Mouse (Mus musculus) embryonic facial prominence, embryonic 11.5 days (tissue): ENCODE data around the gene Galntl6. TPM values are rescaled to one million over a fixed set of nuclear protein-coding genes. Genes with fewer than 3 reads are reported as not detected.
A peak's percentile ranks its signal among the peaks of the same experiment; 100 is the strongest.

Experiments used
- ATAC-seq: fragments of 200-750 bp; cut with Nextera tagmentation; replicated peaks from 2 replicates; pipeline ENCODE4 v1.8.0; 2017; ENCODE audit warnings: low read depth; ENCODE audit not compliant: insufficient number of reproducible peaks, low FRiP score, low TSS enrichment
- DNase-seq: peaks from one replicate; pipeline ENCODE4 v3.0.0-alpha.2; 2015; ENCODE audit warnings: low spot score
- H3K27ac ChIP-seq: fragments of 300-500 bp; sonication (generic); replicated peaks from 2 replicates; pipeline ENCODE4 v1.5.1; 2014; ENCODE audit warnings: mild to moderate bottlenecking, low read depth, low read length, control low read depth
- H3K27me3 ChIP-seq: fragments of 300-500 bp; sonication (generic); 2 replicates; pipeline ENCODE4 v1.6.1; 2014; ENCODE audit warnings: mild to moderate bottlenecking, low read length, moderate library complexity, mixed read lengths; ENCODE audit not compliant: control insufficient read depth, insufficient read depth
- H3K36me3 ChIP-seq: fragments of 300-500 bp; sonication (generic); replicated peaks from 2 replicates; pipeline ENCODE4 v1.6.1; 2014; ENCODE audit warnings: low read depth, mild to moderate bottlenecking, low read length, moderate library complexity, mixed read lengths; ENCODE audit not compliant: control insufficient read depth, insufficient read depth
- H3K4me1 ChIP-seq: fragments of 300-500 bp; sonication (generic); 2 replicates; pipeline ENCODE4 v1.6.1; 2014; ENCODE audit warnings: low read length, mixed read lengths; ENCODE audit not compliant: control insufficient read depth, insufficient read depth
- H3K4me2 ChIP-seq: fragments of 300-500 bp; sonication (generic); 2 replicates; pipeline ENCODE4 v1.6.1; 2014; ENCODE audit warnings: low read depth, mild to moderate bottlenecking, control low read depth, low read length, moderate library complexity
- H3K4me3 ChIP-seq: fragments of 300-500 bp; sonication (generic); 2 replicates; pipeline ENCODE4 v1.5.1; 2014; ENCODE audit warnings: low read depth, low read length, control low read depth
- H3K9ac ChIP-seq: fragments of 300-500 bp; sonication (generic); replicated peaks from 2 replicates; pipeline ENCODE4 v1.6.1; 2014; ENCODE audit warnings: mild to moderate bottlenecking, control low read depth, low read length
- H3K9me3 ChIP-seq: fragments of 300-500 bp; sonication (generic); replicated peaks from 2 replicates; pipeline ENCODE4 v1.6.1; 2016; ENCODE audit warnings: mild to moderate bottlenecking, low read length, inconsistent platforms, mixed read lengths; ENCODE audit not compliant: control insufficient read depth
- WGBS: fragments of 180-500 bp; shearing (Covaris S2); extraction: QIAGEN DNeasy Blood & Tissue Kit; methylation state at CpG from one replicate; pipeline ENCODE4 v1.1.7; 2014; 5-methylcytosine and 5-hydroxymethylcytosine counted together
- polyA plus RNA-seq: library from polyadenylated mRNA; unstranded; fragments of >200 nt; fragmentation: Nextera tagmentation; extraction: Ambion mirVana; gene quantifications from 2 replicates; pipeline ENCODE4 v1.2.1, GENCODE M21; 2014

The Galntl6 gene
- polyA plus RNA-seq, 1 experiment from 2014 or later, result 0.74 TPM

DNA sequence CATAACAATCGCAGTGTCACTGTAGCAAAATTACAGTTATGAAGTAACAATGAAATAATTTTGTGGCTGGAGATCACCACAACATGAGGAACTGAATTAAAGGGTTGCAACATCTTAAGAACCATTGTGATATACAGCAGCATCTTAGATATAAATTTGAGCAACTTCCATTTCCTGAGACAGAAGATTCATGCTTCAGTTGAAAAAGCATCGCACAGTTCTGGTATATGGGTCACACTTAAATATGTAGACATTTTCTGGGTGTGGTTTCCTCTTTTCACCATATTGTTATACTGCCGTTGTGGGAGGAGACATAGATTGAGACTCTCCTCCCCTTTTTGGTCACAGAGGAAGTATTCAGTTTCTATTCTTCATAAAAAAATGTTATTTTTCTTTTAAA, 667.6 kb downstream of the Galntl6 start:
- Histone ChIP-seq H3K4me2 (no peak overlapping the region), H3K4me3 (no peak overlapping the region), H3K27ac (no peak overlapping the region), H3K36me3 (no peaks in the 10 kb centered on the region), H3K27me3 (no peaks in the 10 kb centered on the region), H3K9me3 (no peaks in the 10 kb centered on the region), H3K4me1 (no peaks in the 10 kb centered on the region), H3K9ac (no peak overlapping the region)
- DNase-seq (no peak), ATAC-seq (no peak)
- 82% methylated on average over 3 of the region's 3 CpGs for WGBS

DNA sequence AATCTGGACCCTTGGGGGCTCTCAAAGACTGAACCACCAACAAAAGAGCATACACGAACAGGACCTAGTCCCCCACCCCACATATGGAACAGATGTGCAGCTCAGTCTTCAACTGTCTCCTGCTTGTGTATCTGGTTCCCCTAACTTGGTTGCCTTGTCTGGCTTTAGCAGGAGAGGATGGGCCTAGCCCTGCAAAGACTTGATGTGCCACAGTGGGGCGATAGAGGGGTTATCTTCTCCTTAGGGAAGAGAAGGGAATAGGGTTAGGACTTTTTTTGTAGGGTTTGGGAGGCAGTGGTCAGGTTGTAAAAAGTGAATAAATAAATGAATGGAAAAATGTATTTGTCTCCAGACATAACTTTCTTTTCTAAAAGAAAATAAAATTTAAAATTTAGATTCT, 678.2 kb downstream of the Galntl6 start:
- DNase-seq (peak; percentile 9), ATAC-seq (no peak)
- no peak overlapping the region for H3K4me2 ChIP-seq
- no peak overlapping the region for H3K9ac ChIP-seq
- no peak overlapping the region for H3K4me3 ChIP-seq
- H3K36me3 ChIP-seq, result no peaks in the 10 kb centered on the region
- no peak overlapping the region for H3K27ac ChIP-seq
- H3K27me3 ChIP-seq, result no peaks in the 10 kb centered on the region
- 21% methylated on average over 2 of the region's 2 CpGs for WGBS
- no peaks in the 10 kb centered on the region for H3K9me3 ChIP-seq
- no peaks in the 10 kb centered on the region for H3K4me1 ChIP-seq

DNA sequence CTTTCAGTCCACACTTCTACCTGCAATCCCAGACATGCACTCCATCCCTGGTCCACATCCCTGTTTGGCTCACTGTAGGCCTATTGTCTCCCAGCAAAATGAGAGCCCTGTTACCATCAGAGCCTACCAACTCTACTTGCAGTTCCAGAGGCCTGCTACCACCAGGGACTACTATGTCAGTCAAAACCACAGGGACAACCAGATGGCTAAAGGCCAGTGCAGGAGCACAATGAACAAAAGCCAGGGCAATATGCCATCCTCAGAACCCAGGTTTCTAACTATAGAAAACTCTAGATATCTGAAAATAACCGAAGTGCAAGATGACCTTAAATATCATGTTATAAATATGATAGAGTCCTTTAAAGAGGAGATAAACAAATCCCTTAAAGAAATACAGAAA, 683.7 kb downstream of the Galntl6 start:
- ATAC-seq, result no peak
- DNase-seq, result no peak
- H3K4me1 ChIP-seq, result no peaks in the 10 kb centered on the region
- no peak overlapping the region for H3K4me2 ChIP-seq
- no peak overlapping the region for H3K9ac ChIP-seq
- H3K36me3 ChIP-seq, result no peaks in the 10 kb centered on the region
- no peak overlapping the region for H3K4me3 ChIP-seq
- H3K9me3 ChIP-seq, result no peaks in the 10 kb centered on the region
- 87% methylated on average over 1 of the region's 1 CpGs for WGBS
- no peak overlapping the region for H3K27ac ChIP-seq
- no peaks in the 10 kb centered on the region for H3K27me3 ChIP-seq

DNA sequence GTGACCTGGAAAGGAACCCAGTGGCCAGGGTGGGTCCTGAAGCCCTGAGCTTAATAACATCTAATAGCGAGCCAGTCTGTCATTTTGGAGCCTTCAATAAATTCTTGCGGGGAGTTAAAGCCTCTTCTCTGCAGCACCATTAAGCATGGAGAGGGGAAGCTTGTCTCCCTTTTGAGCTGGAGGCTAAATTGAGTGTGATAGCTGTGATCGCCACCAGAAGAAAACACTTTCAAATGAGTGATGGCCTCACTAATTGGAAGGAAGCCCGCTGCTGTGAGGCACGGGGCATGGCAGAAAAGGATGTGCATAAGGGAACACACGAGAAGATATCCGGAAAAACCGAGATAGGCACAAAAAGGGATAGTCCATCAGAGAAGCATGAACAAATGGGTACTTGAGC, 694.6 kb downstream of the Galntl6 start:
- no peak for ATAC-seq
- Histone ChIP-seq H3K27me3 (no peaks in the 10 kb centered on the region), H3K36me3 (no peaks in the 10 kb centered on the region), H3K4me2 (no peak overlapping the region), H3K9ac (no peak overlapping the region), H3K9me3 (no peaks in the 10 kb centered on the region), H3K4me1 (no peaks in the 10 kb centered on the region), H3K27ac (no peak overlapping the region), H3K4me3 (no peak overlapping the region)
- WGBS, result 72% methylated on average over 8 of the region's 8 CpGs
- no peak for DNase-seq

DNA sequence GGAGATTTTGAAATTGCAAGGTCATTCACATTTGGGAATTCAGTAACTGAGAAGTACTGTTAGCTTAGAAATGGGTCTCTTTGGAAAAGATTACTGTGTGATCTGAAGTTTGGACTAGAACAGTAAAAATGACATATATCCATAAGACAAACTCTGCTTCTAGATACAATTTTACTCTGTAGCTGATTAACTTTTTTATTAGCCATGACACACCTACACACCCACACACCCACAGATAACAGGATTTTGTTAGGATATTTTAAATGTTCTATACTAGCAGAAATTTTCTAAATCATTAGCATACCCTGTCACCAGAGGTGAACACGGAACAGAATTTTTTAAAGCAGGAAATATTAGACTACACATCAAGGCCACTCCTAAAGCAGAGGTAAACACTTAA, 722.7 kb downstream of the Galntl6 start:
- Histone ChIP-seq H3K4me3 (no peak overlapping the region), H3K4me1 (no peaks in the 10 kb centered on the region), H3K9me3 (no peaks in the 10 kb centered on the region), H3K9ac (no peak overlapping the region), H3K36me3 (no peaks in the 10 kb centered on the region), H3K27me3 (no peaks in the 10 kb centered on the region), H3K27ac (no peak overlapping the region), H3K4me2 (no peak overlapping the region)
- 78% methylated on average over 1 of the region's 1 CpGs for WGBS
- ATAC-seq (no peak), DNase-seq (no peak)

DNA sequence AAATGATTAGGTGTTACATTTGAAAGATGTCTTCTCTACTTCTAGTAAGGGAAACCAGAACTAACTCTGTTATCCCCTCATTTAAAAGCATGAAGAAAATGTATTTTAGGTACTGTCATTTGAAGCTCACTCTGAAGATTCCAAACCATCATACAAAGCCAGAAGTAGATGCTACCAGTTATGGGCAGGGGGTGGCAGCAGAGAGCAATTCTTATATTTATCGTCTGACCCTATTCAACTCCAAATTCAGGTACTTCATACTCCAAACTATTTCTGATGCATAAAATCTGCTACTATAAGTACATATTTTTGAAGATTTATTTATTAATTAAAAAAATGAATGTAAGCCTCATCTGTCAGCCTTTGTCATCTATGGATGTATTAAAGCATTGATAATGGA, 765.5 kb downstream of the Galntl6 start:
- WGBS, result 26% methylated on average over 1 of the region's 1 CpGs
- Histone ChIP-seq H3K9ac (no peak overlapping the region), H3K36me3 (no peaks in the 10 kb centered on the region), H3K4me1 (no peaks in the 10 kb centered on the region), H3K4me2 (no peak overlapping the region), H3K27ac (no peak overlapping the region), H3K27me3 (no peaks in the 10 kb centered on the region), H3K4me3 (no peak overlapping the region), H3K9me3 (no peaks in the 10 kb centered on the region)
- ATAC-seq, result no peak
- DNase-seq, result peak; percentile 65

DNA sequence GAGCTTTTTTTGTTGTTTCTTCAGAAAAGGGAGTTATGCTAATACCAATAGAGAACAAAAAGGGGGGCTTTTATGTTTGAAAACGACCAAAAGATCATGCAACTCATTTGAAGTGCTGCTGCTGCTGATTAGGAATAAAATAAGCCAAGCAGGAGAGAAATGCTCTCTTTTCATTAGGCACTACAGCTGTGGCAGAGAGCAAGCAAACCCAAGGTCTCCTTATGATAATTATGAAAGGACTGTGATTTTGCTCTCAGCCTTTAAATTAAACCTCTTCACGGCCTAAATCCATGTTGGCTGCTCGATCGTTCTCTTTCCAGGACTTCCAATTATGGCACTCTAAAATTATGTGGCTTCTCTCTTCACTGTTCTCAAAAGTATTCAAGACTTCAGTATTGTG, 825.7 kb downstream of the Galntl6 start:
- Histone ChIP-seq H3K9me3 (no peaks in the 10 kb centered on the region), H3K4me1 (no peaks in the 10 kb centered on the region), H3K27me3 (no peaks in the 10 kb centered on the region), H3K36me3 (no peaks in the 10 kb centered on the region), H3K4me2 (no peak overlapping the region), H3K9ac (no peak overlapping the region), H3K4me3 (no peak overlapping the region), H3K27ac (no peak overlapping the region)
- ATAC-seq (no peak), DNase-seq (no peak)
- WGBS, result 78% methylated on average over 4 of the region's 4 CpGs

DNA sequence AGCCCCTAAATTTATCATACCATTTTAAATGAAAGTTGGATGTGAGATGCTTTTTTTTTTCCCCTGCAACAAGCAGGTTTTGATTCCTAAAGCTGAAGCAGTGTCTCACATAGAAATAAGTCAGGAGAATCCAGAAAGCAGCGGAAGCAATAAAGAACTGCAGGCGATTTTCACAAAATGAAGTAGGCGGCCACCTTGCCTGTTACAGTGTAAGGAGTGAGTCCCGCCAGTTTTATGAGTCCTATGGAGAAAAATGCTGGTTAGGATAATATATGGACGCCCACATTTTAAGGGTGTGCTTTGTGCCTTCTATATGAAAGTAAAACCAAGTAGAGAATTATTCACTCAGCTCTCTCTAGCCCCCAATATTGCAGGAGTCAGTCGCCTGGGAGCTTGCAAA, 827.5 kb downstream of the Galntl6 start:
- Histone ChIP-seq H3K4me1 (no peaks in the 10 kb centered on the region), H3K4me2 (no peak overlapping the region), H3K9ac (no peak overlapping the region), H3K27ac (no peak overlapping the region), H3K4me3 (no peak overlapping the region), H3K27me3 (no peaks in the 10 kb centered on the region), H3K36me3 (no peaks in the 10 kb centered on the region), H3K9me3 (no peaks in the 10 kb centered on the region)
- no peak for DNase-seq
- WGBS, result 84% methylated on average over 6 of the region's 6 CpGs
- ATAC-seq, result no peak

DNA sequence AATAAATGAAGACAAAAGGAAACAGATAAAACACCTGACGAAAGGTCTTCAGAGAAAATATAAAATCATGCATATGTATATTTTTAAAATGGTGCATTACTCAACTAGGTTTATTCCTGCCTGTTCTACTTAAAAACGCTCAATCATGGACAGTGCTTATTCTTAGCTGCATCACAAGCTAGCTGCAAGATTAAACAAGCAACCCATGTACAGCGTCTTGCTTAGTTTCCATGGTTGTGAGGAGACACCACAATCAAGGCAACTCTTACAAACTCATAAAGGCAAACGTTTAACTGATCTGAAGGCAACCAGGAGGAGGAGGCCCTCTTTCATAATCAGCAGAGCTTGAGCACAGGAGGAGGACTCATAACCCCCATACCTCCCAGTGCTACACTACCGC, 830.7 kb downstream of the Galntl6 start:
- Histone ChIP-seq H3K4me2 (no peak overlapping the region), H3K36me3 (no peaks in the 10 kb centered on the region), H3K4me1 (no peaks in the 10 kb centered on the region), H3K27ac (no peak overlapping the region), H3K4me3 (no peak overlapping the region), H3K27me3 (no peaks in the 10 kb centered on the region), H3K9ac (no peak overlapping the region), H3K9me3 (no peaks in the 10 kb centered on the region)
- WGBS, result 83% methylated on average over 5 of the region's 5 CpGs
- ATAC-seq, result no peak
- DNase-seq, result no peak
